Mouse (Mus musculus) erythroblast, embryonic 14.5 days (primary cell): Measurements from ENCODE around the gene Hdgfl2. TPM values are rescaled to one million over a fixed set of nuclear protein-coding genes. Genes with fewer than 3 reads are reported as not detected.

Experiments
- H3K27me3 ChIP-seq: 2 replicates; pipeline ENCODE4 v1.6.1; 2012; ENCODE audit warnings: inconsistent platforms; ENCODE audit not compliant: control insufficient read depth
- H3K36me3 ChIP-seq: 2 replicates; pipeline ENCODE4 v1.6.1; 2012; ENCODE audit warnings: mild to moderate bottlenecking, inconsistent platforms; ENCODE audit not compliant: control insufficient read depth
- H3K4me1 ChIP-seq: 2 replicates; pipeline ENCODE4 v1.6.1; 2012; ENCODE audit warnings: inconsistent platforms; ENCODE audit not compliant: control insufficient read depth
- H3K4me3 ChIP-seq: replicated peaks from 2 replicates; pipeline ENCODE3; 2012; ENCODE audit warnings: moderate library complexity, mild to moderate bottlenecking, inconsistent platforms
- H3K9me3 ChIP-seq: 2 replicates; pipeline ENCODE4 v1.6.1; 2012; ENCODE audit warnings: low read length, inconsistent platforms, mixed read lengths; ENCODE audit not compliant: control insufficient read depth
- GATA1 ChIP-seq: IDR thresholded peaks from 2 replicates; pipeline ENCODE4 v1.6.1; 2012; ENCODE audit warnings: low read length, inconsistent platforms, mixed read lengths
- TAL1 ChIP-seq: IDR thresholded peaks from 3 replicates; pipeline ENCODE4 v1.6.1; 2012; ENCODE audit warnings: low read length, inconsistent platforms, mixed read lengths
- polyA plus RNA-seq: library from polyadenylated mRNA; stranded (reverse); fragments of >175 nt; gene quantifications from 2 replicates; pipeline ENCODE4 v1.2.3, GENCODE M21; 2012

Gene Hdgfl2
- polyA plus RNA-seq, 1 experiment, result 38.5 TPM

DNA sequence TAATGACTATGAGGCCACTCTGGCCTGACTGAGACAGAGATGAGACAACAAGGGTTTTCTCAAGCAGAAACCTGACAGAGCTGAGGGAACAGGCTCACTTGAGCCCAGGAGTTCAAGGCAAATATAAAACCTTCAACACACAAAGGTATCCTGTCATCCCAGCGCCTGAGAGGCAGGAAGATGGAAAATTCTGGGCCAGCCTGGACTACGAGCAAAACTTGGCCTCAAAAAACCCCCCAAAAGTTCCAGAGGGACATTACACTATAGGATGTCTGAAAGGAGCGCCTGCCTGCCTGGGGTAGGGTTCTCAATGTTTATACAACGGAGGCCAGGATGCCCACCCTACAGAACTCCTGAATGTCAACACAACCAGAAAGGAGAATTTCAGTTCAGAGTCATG lies 44.2 kb upstream of the Hdgfl2 start:
- TF ChIP-seq TAL1 (no peak), GATA1 (no peak)
- peaks cover 72% of the 10 kb centered on the region for H3K4me1 ChIP-seq
- no peaks in the 10 kb centered on the region for H3K9me3 ChIP-seq
- peaks cover 46% of the 10 kb centered on the region for H3K36me3 ChIP-seq
- H3K4me3 ChIP-seq, result peak overlapping the region; percentile 70
- H3K27me3 ChIP-seq, result no peaks in the 10 kb centered on the region

DNA sequence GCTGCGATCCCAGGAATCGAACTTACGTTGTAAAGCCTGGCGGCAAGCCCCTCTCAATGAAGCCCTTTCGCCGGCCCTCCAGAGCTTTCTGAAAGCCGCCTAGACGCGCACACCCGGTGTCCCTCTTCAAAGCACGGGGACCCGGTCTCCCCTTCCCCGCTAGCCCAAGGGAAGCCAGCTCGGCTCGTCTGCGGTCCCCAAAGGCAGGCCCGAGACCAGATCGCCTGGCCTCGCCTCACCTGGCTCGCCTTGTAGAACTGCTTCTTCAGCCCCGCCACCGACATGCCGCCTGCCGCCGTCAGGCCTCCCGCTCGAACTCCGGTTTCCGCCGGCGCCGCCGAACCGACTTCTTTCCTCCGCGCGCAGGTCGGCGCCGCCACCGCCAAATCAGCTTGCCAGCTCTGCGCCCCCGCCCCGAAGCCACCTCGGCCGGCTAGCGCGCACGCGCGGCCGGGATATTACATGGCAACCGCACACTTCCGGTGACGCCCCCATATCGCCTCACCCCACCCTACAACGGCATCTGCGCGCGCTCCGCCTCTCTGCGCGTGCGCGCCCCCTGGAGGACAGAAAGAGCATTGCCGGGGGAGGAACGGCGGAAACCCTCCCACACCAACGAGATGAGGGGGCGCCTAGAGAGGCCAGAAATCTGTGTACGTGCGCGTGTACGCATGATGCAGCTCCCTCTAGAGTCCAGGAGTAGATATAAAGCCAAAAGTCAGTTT lies 43.1 kb upstream of the Hdgfl2 start, which contains the start of gene Sh3gl1:
Gene Sh3gl1 (minus strand): TSS at position 460 of the 725 bp plus-strand sequence.
- no peaks in the 10 kb centered on the region for H3K27me3 ChIP-seq
- TF ChIP-seq GATA1, result no peak
- no peak for TF ChIP-seq TAL1
- peak within 1 kb of the TSS; percentile 70 for H3K4me3 ChIP-seq
- peaks cover 35% of the 10 kb centered on the region for H3K36me3 ChIP-seq
- H3K4me1 ChIP-seq, result peaks cover 68% of the 10 kb centered on the region
- no peaks in the 10 kb centered on the region for H3K9me3 ChIP-seq

DNA sequence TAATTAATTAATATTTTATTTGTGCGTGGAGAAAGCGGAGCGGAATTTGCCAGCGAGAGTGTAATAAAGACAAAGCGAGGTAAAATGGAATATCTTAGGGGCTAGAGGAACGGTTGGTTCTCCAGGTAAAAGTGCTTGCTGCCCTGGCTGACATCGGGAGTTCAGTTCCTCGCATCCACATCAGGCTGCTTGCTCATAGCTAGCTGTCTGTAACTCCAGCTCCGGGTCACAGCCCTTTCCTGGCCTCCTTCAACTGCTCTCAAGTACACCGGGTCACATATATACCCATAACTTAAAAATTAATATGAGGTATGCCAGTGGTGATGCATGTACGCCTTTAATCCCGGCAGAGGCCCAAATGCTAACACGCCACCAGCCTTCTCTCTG lies 42.5 kb upstream of the Hdgfl2 start:
- H3K27me3 ChIP-seq, result no peaks in the 10 kb centered on the region
- H3K9me3 ChIP-seq, result no peaks in the 10 kb centered on the region
- H3K36me3 ChIP-seq, result peaks cover 38% of the 10 kb centered on the region
- peaks cover 71% of the 10 kb centered on the region for H3K4me1 ChIP-seq
- TF ChIP-seq GATA1 (no peak), TAL1 (no peak)
- peak overlapping the region; percentile 70 for H3K4me3 ChIP-seq

DNA sequence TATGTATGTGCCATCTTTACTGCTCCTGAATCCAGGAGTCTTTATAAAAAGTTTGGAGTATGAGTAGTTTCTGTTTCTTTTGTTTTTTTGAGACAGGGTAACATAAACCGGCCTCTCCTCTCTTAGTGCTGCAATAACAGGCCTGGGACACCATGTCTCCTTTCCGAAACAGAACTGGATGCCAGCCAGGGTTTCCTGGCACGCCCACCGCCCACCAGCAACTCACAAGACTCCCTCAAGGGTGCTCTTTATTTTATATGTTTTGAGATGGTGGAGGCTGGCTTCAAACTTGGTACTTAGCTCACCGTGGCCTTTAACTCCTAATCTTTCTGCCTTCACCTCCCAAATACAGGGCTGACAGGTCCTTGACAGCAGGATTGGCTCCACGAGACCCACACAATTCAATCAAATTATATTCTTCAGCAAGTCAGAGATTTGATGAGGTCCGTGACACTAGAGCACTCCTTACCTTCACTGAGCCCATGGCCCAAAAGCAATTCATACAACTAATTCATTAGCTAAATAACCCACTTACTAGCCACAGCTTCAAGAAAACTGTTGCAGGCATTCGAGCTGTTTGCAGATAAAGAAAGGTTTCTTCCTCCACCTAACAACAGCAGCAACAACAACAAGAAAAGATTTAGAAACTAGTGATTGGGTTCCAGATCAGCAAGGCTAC lies 40.7 kb upstream of the Hdgfl2 start:
- H3K27me3 ChIP-seq, result no peaks in the 10 kb centered on the region
- H3K4me1 ChIP-seq, result peaks cover 70% of the 10 kb centered on the region

DNA sequence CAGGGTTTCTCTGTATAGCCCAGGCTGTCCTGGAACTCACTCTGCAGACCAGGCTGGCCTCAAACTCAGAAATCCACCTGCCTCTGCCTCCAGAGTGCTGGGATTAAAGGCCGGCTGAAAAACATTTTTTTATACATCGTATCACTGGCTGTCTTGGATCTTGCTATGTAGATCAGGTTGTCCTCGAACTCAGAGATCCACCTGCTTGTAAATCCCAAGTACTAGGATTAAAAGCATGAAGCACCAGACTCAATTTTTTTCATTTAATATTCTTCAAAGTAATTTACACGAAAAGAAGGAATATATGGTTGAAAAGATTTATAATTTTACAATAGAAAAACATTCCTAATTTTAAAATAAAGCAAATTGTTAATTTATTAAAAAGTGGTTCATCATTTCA lies 40.1 kb upstream of the Hdgfl2 start:
- Histone ChIP-seq H3K4me3 (peak overlapping the region; percentile 72), H3K9me3 (no peaks in the 10 kb centered on the region), H3K4me1 (peaks cover 70% of the 10 kb centered on the region), H3K27me3 (no peaks in the 10 kb centered on the region), H3K36me3 (peaks cover 39% of the 10 kb centered on the region)
- no peak for TF ChIP-seq GATA1
- TF ChIP-seq TAL1, result no peak

More for the DNA sequence above, 40.7 kb upstream of the Hdgfl2 start:
- Histone ChIP-seq H3K36me3 (peaks cover 39% of the 10 kb centered on the region), H3K9me3 (no peaks in the 10 kb centered on the region), H3K4me3 (no peak overlapping the region)
- TF ChIP-seq TAL1 (no peak), GATA1 (no peak)

DNA sequence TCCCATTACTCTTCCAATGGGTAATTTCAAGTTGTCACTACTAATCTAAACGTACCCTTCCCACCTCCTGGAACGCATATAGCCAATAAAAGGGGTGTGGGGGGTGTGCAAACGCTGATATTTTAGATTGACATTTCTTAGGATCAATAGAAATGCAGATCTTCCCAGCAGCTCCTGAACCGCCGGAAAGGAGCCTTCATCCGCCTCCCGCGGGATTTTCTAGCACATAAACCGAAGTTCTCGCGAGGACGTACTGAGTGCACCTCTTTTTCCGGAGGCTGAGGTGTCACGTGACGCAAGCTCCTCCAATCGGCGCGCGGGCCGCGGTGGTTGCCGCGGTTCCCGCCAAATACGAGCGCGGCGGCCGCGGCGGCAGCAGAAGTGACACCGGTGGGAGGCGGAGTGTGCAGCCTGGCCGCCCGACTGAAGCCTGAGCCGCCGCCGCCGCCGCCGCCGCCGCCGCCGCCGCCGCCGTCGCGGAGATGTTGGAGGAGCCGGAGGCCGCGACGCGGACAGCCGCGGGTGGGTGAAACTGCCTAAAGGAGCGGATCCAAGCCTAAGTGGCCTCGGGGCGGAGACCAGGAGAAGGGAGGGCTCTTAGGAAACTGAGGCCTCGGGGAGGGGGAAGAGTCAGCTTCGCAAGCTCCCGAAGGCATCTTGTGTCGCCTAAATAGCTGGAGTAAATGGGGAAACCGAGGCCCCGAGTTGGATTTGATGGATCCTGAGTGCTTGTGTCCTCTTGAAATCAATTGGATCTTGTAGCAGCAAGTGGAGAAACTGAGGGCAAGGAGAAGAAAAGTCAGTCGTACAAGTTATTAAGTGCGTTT lies 39.2 kb upstream of the Hdgfl2 start, which contains the start of gene Chaf1a:
Gene Chaf1a (plus strand): TSS at position 410 of the 827 bp plus-strand sequence.
- Histone ChIP-seq H3K4me3 (peak within 1 kb of the TSS; percentile 72), H3K36me3 (peaks cover 40% of the 10 kb centered on the region), H3K9me3 (no peaks in the 10 kb centered on the region), H3K4me1 (peaks cover 61% of the 10 kb centered on the region), H3K27me3 (no peaks in the 10 kb centered on the region)
- TF ChIP-seq GATA1, result no peak
- no peak for TF ChIP-seq TAL1

DNA sequence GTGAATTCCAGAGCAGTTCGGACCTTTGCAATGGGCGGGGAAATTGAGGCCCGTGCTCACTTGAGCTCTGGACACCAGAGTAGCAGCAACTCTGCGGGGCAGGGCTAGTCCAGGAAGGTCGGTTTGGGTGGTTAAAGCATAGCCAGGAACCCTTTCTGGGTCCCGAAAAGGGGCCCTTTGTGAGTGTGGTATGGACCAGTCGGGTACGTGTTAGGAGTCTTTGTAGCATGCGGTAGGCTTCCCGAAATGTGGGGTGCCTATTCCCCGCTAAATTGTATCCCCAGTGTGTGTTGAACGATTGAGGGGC lies 38.6 kb upstream of the Hdgfl2 start:
- peaks cover 58% of the 10 kb centered on the region for H3K4me1 ChIP-seq
- H3K4me3 ChIP-seq, result peak overlapping the region; percentile 72
- no peaks in the 10 kb centered on the region for H3K9me3 ChIP-seq
- H3K27me3 ChIP-seq, result no peaks in the 10 kb centered on the region
- H3K36me3 ChIP-seq, result peaks cover 46% of the 10 kb centered on the region
- no peak for TF ChIP-seq TAL1
- no peak for TF ChIP-seq GATA1

DNA sequence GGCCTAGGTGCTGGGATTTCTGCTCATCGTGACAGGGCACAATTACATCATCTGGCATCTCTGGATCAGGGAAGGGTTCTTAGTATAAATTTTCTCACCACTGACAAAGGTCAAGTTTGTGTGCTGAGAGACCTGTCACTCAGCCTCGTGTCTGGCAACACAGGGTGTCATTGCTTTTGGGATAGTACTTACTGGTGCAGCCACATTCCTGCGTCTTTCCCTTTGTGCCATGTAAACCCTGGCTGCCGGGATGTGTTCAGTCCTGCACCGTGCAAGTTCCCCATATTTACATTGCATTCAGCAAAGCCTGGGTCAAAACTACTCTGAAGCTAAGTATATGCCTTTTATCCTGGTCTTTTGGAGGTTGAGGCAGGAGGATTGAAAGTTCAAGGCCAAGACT lies 28.1 kb upstream of the Hdgfl2 start:
- H3K36me3 ChIP-seq, result peaks cover 96% of the 10 kb centered on the region
- H3K27me3 ChIP-seq, result no peaks in the 10 kb centered on the region
- no peak for TF ChIP-seq TAL1
- TF ChIP-seq GATA1, result no peak
- no peak overlapping the region for H3K4me3 ChIP-seq
- no peaks in the 10 kb centered on the region for H3K9me3 ChIP-seq
- H3K4me1 ChIP-seq, result peaks cover 39% of the 10 kb centered on the region

DNA sequence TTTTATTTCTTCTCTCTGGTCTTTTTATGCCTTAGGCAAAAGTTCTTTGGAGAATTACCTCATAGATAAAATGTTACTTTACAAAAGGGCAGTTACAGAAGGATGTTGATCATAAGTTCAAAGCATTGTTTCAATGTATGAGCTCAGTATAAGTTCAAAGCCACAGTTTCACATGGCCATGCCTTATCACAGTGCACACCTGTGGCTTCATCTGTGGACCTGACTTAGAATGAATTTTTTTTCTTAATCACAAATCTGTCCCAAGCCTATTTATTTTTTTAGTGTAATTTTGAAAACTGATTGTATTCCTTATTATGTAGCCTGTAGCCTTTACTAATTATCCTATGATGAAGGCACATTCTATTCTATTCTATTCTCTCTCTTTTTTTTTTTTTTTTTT lies 24.5 kb upstream of the Hdgfl2 start:
- H3K4me3 ChIP-seq, result no peak overlapping the region
- TF ChIP-seq TAL1 (no peak), GATA1 (no peak)
- H3K36me3 ChIP-seq, result peaks cover 96% of the 10 kb centered on the region
- H3K9me3 ChIP-seq, result no peaks in the 10 kb centered on the region
- H3K4me1 ChIP-seq, result peaks cover 26% of the 10 kb centered on the region
- no peaks in the 10 kb centered on the region for H3K27me3 ChIP-seq
